Mouse (Mus musculus) spleen, adult 2 months (tissue): ENCODE data around the gene Dctn1.

Source experiments
- CTCF ChIP-seq: fragments of 200-500 bp; IDR thresholded peaks from 2 replicates; pipeline ENCODE4 v1.5.1; 2011; ENCODE audit warnings: mild to moderate bottlenecking, inconsistent platforms; ENCODE audit not compliant: insufficient read depth, insufficient read length, insufficient replicate concordance; ENCODE audit errors: extremely low read depth
- POLR2A ChIP-seq: fragments of 200-500 bp; IDR thresholded peaks from 2 replicates; pipeline ENCODE4 v1.6.1; 2011; ENCODE audit warnings: low read depth, low read length, inconsistent platforms

DNA sequence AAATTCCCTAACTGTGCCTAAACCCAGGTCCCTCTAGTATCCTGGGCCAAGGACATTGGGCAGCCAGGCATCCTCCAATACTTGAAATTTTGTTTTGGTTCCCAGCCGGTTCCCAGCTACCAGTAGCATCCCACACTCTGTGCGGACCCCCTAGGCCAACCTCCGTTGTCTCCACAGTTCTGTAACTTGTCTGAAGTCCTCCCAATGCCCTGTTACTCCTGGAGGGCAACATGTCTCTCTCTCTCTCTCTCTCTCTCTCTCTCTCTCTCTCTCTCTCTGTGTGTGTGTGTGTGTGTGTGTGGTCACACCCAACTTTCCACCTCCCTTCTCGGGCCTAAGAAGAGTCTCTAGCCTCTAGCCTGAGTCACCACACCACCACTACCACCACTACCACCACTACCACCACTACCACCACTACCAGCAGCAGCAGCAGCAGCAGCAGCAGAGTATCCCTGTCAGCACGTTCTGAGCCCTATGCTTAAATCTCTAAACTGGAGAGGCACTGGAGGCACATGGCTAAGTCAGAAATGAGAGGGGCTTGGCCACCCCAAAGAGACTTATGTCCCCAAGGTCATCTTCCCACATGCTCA is 29.3 kb upstream of the Dctn1 start:
- TF ChIP-seq POLR2A (no peak), CTCF (no peak)
